Mouse (Mus musculus) lung, adult 2 months (tissue): ENCODE results near the gene Rnf187. TPM values are rescaled to one million over a fixed set of nuclear protein-coding genes. Genes with fewer than 3 reads are reported as not detected.

Source experiments
- DNase-seq: peaks from one replicate; pipeline ENCODE4 v3.0.0; 2022
- H3K4me1 ChIP-seq: fragments of 200-500 bp; 2 replicates; pipeline ENCODE4 v1.6.1; 2011; ENCODE audit warnings: low read length; ENCODE audit not compliant: control insufficient read depth, insufficient read depth
- H3K4me3 ChIP-seq: fragments of 200-500 bp; replicated peaks from 2 replicates; pipeline ENCODE3; 2011; ENCODE audit warnings: low read depth, mild to moderate bottlenecking, control low read depth, low read length; ENCODE audit errors: extremely low read depth
- CTCF ChIP-seq: fragments of 200-500 bp; IDR thresholded peaks from 2 replicates; pipeline ENCODE4 v1.5.1; 2011; ENCODE audit warnings: mild to moderate bottlenecking, low read length, control low read depth; ENCODE audit not compliant: insufficient read depth
- POLR2A ChIP-seq: fragments of 200-500 bp; IDR thresholded peaks from 2 replicates; pipeline ENCODE4 v1.6.1; 2011; ENCODE audit warnings: low read depth, mild to moderate bottlenecking, control low read depth, low read length, borderline replicate concordance; ENCODE audit errors: extremely low read depth
- WGBS: fragments of 180-500 bp; shearing (Covaris S2); methylation state at CpG from one replicate; pipeline ENCODE4 v1.1.7; 2018; 5-methylcytosine and 5-hydroxymethylcytosine counted together
- polyA plus RNA-seq: library from polyadenylated mRNA; depleted of rRNA; stranded (reverse); fragments of >200 nt; gene quantifications from 2 replicates; pipeline ENCODE4 v1.2.3, GENCODE M21; 2012

The Rnf187 gene
- polyA plus RNA-seq, 1 experiment, result 190 TPM

DNA sequence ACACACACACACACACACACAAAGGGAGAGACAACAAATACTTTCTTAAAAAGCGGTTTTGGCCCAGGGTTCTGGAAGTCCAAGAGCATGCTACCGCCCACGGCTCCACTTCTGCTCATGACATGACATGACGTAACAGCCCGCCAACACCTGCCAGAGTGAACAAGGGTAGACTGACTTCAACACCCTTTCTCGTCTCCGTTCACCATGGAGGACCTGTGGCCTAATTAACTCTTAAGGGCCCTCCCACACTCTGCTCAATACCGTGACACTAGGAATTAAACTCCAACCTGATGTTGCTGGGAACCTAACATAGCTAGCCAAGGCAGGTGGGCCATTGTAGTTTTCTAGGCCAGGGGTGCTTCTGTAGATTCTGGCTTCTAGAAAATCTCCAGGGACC lies 30.3 kb upstream of the Rnf187 start:
- H3K4me1 ChIP-seq, result 0 out of 2 replicates have a peak, but pooled peaks cover 3% of the 10 kb centered on the region
- TF ChIP-seq CTCF (no peak), POLR2A (no peak)
- no peak for DNase-seq
- WGBS, result 69% methylated on average over 8 of the region's 8 CpGs
- H3K4me3 ChIP-seq, result no peak overlapping the region

DNA sequence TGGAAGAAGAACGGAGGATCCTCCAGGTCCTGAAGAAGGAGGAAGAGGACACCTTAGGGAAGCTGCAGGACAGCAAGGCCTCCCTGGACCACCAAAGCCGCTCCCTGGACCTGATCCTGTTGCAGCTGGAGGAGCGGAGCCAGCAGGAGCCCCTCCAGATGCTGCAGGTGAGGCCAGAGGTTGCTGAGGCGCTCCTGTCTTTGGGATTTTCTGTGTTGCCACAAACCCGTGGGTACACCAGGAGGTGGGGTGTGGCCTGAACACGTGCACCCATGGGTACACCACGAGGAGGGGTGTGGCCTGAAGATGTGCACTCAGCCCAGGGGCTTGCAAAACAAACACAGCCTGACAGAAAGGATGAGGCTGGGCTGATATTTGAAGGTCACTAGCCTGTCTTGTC lies 29.8 kb upstream of the Rnf187 start:
- Histone ChIP-seq H3K4me3 (no peak overlapping the region), H3K4me1 (0 out of 2 replicates have a peak, but pooled peaks cover 3% of the 10 kb centered on the region)
- no peak for DNase-seq
- 69% methylated on average over 7 of the region's 7 CpGs for WGBS
- TF ChIP-seq POLR2A, result no peak
- no peak for TF ChIP-seq CTCF

DNA sequence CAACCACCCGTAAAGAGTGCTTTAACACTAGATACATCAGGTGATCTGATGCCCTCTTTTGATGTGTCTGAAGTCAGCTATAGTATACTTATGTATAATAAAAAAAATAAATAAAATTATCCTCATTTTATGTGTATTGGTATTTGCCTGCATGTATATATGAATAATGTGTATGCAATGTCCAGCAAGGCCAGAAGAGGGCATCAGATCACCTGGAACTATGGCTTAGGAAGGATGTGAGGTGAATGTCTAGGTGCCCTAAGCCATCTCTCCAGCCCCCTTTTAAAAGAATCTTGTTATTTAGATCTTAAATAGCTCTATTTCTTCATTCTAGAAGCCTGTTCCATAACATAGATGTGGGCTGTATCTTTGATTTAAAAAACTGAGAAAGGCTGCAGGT lies 28.6 kb upstream of the Rnf187 start:
- Histone ChIP-seq H3K4me3 (no peak overlapping the region), H3K4me1 (0 out of 2 replicates have a peak, but pooled peaks cover 3% of the 10 kb centered on the region)
- 93% methylated on average over 1 of the region's 1 CpGs for WGBS
- DNase-seq, result no peak
- TF ChIP-seq POLR2A (no peak), CTCF (no peak)

DNA sequence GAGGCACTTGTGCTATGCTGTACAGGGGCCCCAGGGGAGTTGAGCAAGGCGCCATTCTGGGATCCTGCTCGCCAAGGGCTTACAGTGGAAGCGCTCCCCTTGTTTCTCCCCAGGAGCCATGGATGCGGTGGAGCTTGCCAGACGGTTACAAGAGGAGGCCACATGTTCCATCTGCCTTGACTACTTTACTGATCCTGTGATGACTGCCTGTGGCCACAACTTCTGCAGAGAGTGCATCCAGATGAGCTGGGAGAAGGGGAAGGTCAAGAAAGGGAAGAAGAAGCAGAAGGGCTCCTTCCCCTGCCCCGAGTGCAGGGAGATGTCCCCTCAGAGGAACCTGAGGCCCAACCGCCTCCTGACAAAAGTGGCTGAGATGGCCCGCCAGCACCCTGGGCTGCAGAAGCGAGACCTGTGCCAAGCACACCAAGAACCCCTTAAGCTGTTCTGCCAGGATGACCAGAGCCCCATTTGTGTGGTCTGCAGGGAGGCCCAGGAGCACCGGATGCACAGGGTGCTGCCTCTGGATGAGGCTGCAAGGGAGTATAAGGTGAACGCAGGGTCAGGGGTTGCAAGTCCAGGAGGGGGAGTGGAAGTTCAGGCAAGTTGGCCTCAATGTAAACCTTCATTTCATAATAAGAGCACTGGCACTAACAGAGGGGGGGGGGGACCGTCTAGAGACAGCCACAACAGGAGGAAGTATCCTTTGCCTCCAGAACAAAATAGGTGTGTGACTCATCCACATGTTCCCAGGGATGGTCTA lies 26.5 kb upstream of the Rnf187 start:
- DNase-seq, result no peak
- H3K4me1 ChIP-seq, result 0 out of 2 replicates have a peak, but pooled peaks cover 1% of the 10 kb centered on the region
- 56% methylated on average over 12 of the region's 12 CpGs for WGBS
- TF ChIP-seq POLR2A, result no peak
- no peak overlapping the region for H3K4me3 ChIP-seq

DNA sequence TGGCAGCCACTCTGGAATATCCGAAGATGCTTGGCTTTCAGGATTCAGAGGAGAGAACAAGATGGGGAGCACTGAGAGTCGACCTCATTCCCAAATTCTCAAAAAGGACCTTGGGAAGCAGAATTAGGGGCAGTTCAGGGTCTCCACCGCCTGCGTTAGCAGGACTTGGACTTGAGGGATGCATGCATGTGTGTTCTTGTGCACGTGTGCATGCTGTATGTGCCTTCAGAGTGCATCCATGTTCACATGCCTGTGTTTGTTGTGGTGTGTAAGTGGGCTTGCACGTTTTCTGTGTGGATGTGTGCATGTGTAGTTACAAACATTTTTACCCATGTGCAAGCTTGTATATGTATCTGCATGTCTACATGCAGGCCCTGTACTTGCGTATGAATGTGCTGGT lies 25.5 kb upstream of the Rnf187 start:
- H3K4me3 ChIP-seq, result no peak overlapping the region
- 82% methylated on average over 7 of the region's 7 CpGs for WGBS
- TF ChIP-seq CTCF (no peak), POLR2A (no peak)
- H3K4me1 ChIP-seq, result no peaks in the 10 kb centered on the region; the same call in none of the 2 replicates
- no peak for DNase-seq

DNA sequence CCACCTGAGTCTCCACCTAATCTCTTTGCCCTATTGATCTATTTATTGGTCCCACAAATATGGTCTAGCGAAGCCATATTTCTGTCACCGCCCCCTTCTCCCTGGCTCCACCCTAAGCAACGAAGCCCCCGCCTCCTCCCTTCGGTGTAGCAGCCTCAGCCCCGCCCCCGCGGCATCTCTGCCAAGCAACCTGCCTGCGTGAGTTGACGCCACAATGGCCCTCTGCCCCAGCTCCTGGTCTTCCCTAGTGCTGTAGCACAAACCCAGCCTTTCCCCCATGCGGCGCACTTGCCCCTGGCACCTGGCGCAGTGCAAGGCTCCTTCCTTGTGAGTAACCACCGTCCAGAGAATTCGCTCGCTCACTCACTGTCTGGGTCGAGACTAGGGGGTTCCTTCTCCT lies 24.8 kb upstream of the Rnf187 start:
- no peak for DNase-seq
- H3K4me1 ChIP-seq, result no peaks in the 10 kb centered on the region; the same call in none of the 2 replicates
- TF ChIP-seq CTCF (no peak), POLR2A (no peak)
- no peak overlapping the region for H3K4me3 ChIP-seq
- 38% methylated on average over 17 of the region's 17 CpGs for WGBS

DNA sequence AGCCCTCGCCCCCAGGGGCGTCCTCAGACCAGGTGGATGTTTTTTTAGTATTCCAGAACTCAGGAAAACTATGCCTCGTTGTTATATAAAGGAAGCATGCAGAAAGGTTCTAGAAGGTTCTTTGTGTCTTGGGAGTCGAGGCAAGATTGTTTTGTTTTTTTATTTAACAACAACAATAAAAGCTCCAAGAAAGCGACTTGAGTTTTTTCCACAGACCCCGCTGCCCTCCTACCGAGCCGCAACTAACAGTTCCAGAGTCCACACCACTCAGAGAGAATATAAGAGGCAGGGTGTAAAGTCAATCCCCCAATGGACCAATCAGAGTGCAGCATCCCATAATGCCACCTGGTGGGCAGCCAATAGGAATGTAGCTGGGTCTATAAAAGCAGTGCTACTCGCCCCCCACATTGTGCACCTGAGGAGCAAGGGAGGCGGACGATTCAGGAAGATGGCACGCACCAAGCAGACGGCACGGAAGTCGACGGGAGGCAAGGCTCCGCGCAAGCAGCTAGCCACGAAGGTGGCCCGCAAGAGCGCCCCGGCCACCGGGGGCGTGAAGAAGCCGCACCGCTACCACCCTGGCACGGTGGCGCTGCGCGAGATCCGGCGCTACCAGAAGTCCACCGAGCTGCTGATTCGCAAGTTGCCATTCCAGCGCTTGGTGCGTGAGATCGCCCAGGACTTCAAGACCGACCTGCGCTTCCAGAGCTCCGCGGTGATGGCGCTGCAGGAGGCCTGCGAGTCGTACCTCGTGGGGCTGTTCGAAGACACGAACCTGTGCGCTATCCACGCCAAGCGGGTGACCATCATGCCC lies 22.9 kb upstream of the Rnf187 start:
- 60% methylated on average over 50 of the region's 50 CpGs for WGBS
- peaks cover 4% of the 10 kb centered on the region for H3K4me1 ChIP-seq
- TF ChIP-seq CTCF (no peak), POLR2A (no peak)
- no peak overlapping the region for H3K4me3 ChIP-seq
- no peak for DNase-seq

DNA sequence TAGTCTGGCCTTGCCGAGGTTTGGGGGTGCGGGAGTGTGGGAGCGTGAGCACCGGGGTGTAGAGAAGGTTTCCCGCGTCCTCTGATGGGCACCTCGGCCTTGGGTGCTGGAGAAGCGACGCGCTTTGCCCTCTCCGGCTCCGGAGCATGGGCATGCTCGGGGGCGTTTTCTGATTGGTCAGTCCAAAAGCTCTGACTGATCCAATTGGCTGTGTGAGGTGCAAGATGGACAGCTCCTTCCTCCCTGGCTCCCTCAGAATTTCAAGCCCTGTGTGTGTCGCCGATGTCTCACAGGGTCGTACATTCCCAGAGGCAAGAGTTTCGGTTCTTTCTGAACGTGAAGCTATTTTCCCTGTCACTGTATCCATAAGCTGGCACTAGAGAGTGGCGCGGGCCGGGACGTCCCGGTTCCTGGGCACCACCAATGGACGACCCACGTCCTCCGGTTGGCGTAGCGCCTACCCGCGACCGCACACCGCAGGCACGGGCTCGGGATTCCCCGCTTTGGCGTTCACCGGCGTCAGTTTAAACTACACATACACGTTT lies 21.3 kb upstream of the Rnf187 start:
- Histone ChIP-seq H3K4me3 (peak overlapping the region; percentile 60), H3K4me1 (peaks cover 4% of the 10 kb centered on the region)
- peak; percentile 79 for DNase-seq
- WGBS, result 21% methylated on average over 40 of the region's 40 CpGs
- no peak; the same call in 1 of the 2 replicates for TF ChIP-seq POLR2A
- no peak for TF ChIP-seq CTCF

DNA sequence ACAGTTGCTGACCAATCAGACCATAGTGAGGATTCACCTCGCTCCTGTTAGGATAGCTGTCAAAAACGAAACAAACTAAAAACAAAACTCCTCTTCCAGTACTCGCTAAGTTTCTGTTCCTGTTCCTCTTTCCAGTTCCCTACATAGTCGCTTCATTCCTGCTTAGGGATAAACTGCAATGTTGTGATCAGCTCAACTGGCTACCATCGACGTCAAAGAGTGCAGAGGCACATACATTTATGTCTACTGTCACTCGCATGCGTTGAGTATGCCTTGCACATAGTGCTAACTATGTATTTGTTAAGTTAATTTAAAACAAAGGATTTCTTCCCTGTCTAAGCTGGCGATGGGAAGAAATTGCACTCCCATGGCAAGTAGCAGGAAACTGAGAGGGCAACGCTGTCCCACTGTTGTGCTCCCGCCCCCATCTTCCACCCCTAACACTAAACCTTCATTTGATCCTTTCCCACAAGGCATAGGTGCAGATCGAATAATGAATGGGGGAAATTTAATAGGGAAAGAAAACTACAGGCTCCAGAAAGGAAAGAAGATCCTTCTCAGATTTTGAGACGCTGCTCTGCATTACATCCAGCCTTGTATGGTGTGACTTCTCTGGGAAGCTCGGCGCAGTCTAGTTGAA lies 20.6 kb upstream of the Rnf187 start:
- Histone ChIP-seq H3K4me3 (no peak overlapping the region), H3K4me1 (peaks cover 4% of the 10 kb centered on the region)
- DNase-seq, result no peak
- TF ChIP-seq CTCF (no peak), POLR2A (no peak)
- WGBS, result 41% methylated on average over 15 of the region's 15 CpGs

DNA sequence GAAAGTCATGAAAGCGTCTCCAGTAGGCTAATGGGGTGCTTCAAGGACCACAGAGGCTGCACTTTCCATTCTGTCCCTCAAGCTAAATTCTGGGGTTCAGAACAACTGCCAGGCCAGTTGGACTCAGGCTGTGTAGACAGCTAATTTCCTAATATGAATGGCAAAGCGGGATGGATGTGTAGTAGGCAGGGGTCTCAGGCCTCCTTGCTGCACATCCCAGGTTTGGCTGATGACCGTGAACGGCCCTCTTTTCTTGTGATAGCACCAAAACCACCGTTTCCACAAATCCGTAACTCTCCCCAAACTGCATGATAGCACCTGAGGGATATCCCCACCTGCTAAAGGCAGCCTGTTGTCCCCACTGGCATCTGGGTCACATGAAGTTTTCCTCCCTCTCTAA lies 19.8 kb upstream of the Rnf187 start:
- DNase-seq, result no peak
- TF ChIP-seq POLR2A, result no peak
- no peak for TF ChIP-seq CTCF
- peaks cover 4% of the 10 kb centered on the region for H3K4me1 ChIP-seq
- WGBS, result 92% methylated on average over 6 of the region's 6 CpGs
- H3K4me3 ChIP-seq, result no peak overlapping the region
